Mouse (Mus musculus) intestine, embryonic 16.5 days (tissue): ENCODE data around the gene Aqp5. TPM values are rescaled to one million over a fixed set of nuclear protein-coding genes. Genes with fewer than 3 reads are reported as not detected.

Experiments used
- polyA plus RNA-seq: library from polyadenylated mRNA; unstranded; fragments of >200 nt; fragmentation: Nextera tagmentation; extraction: Ambion mirVana; gene quantifications from 2 replicates; pipeline ENCODE4 v1.2.1, GENCODE M21; 2015

The Aqp5 gene
- polyA plus RNA-seq, 1 experiment from 2014 or later = 0.53 TPM

Other genes with a start within 250 kb of the Aqp5 start
- 10.6 and 10.8 TPM in 2 replicates for gene Fmnl3, start 220.3 kb upstream of the Aqp5 start, polyA plus RNA-seq
- 726 and 829 TPM in 2 replicates for gene Tmbim6, start 197.9 kb upstream of the Aqp5 start, polyA plus RNA-seq
- 5.8 and 6.5 TPM in 2 replicates for gene Nckap5l, start 133.0 kb upstream of the Aqp5 start, polyA plus RNA-seq
- gene Bcdin3d, start 116.1 kb upstream of the Aqp5 start, polyA plus RNA-seq = 14.3 and 16.2 TPM in 2 replicates
- 0.91 and 1.1 TPM in 2 replicates for gene Faim2, start 62.6 kb upstream of the Aqp5 start, polyA plus RNA-seq
- 0.10 TPM in 1 of 2 replicates, not detected in the other for gene Aqp2, start 11.7 kb upstream of the Aqp5 start, polyA plus RNA-seq
- gene Aqp6, start 10.6 kb downstream of the Aqp5 start, polyA plus RNA-seq = not detected in 2 replicates
- gene Racgap1, start 60.9 kb downstream of the Aqp5 start, polyA plus RNA-seq = 97.1 and 104 TPM in 2 replicates
- 1.7 and 2.0 TPM in 2 replicates for gene Asic1, start 79.6 kb downstream of the Aqp5 start, polyA plus RNA-seq
- gene Smarcd1, start 111.3 kb downstream of the Aqp5 start, polyA plus RNA-seq = 19.3 and 20.9 TPM in 2 replicates
- gene Gm17349, start 114.7 kb downstream of the Aqp5 start, polyA plus RNA-seq = not detected in 2 replicates
- 33.0 and 47.4 TPM in 2 replicates for gene Gpd1, start 126.7 kb downstream of the Aqp5 start, polyA plus RNA-seq
- gene Cox14, start 134.8 kb downstream of the Aqp5 start, polyA plus RNA-seq = 249 and 253 TPM in 2 replicates
- 42.1 and 46.8 TPM in 2 replicates for gene Cers5, start 182.1 kb downstream of the Aqp5 start, polyA plus RNA-seq